Mouse (Mus musculus) lung, adult 2 months (tissue): ENCODE measurements around the gene Marc1.

Source experiments
- CTCF ChIP-seq: fragments of 200-500 bp; IDR thresholded peaks from 2 replicates; pipeline ENCODE4 v1.5.1; 2011; ENCODE audit warnings: mild to moderate bottlenecking, low read length, control low read depth; ENCODE audit not compliant: insufficient read depth
- POLR2A ChIP-seq: fragments of 200-500 bp; IDR thresholded peaks from 2 replicates; pipeline ENCODE4 v1.6.1; 2011; ENCODE audit warnings: low read depth, mild to moderate bottlenecking, control low read depth, low read length, borderline replicate concordance; ENCODE audit errors: extremely low read depth

GRCm38 (mm10) chr1:184829897-184830296 lies 18.8 kb upstream of the Marc1 start:
- TF ChIP-seq POLR2A (no peak), CTCF (no peak)
